Mouse (Mus musculus) embryonic stem cell, embryonic (primary cell): ENCODE measurements around the gene Slc35c1.

Experiments used
- CTCF ChIA-PET, 4 experiments: fragments of 300-600 bp in 2 of 4; fragments of 350-600 bp in 2 of 4; sonication (Branson Sonifier 250); formaldehyde crosslinking; loops; one replicate each; lab custom pipeline; 2022; ENCODE audit warnings: inconsistent platforms in 2 of 4; lab: Charles Lee
- POLR2A ChIA-PET, 4 experiments: fragments of 300-600 bp in 2 of 4; fragments of 350-600 bp in 2 of 4; sonication (Branson Sonifier 250); formaldehyde crosslinking; loops; one replicate each; lab custom pipeline; 2022; ENCODE audit warnings: antibody characterized with exemption in 4 of 4, inconsistent platforms in 1 of 4; lab: Charles Lee

Gene Slc35c1

DNA sequence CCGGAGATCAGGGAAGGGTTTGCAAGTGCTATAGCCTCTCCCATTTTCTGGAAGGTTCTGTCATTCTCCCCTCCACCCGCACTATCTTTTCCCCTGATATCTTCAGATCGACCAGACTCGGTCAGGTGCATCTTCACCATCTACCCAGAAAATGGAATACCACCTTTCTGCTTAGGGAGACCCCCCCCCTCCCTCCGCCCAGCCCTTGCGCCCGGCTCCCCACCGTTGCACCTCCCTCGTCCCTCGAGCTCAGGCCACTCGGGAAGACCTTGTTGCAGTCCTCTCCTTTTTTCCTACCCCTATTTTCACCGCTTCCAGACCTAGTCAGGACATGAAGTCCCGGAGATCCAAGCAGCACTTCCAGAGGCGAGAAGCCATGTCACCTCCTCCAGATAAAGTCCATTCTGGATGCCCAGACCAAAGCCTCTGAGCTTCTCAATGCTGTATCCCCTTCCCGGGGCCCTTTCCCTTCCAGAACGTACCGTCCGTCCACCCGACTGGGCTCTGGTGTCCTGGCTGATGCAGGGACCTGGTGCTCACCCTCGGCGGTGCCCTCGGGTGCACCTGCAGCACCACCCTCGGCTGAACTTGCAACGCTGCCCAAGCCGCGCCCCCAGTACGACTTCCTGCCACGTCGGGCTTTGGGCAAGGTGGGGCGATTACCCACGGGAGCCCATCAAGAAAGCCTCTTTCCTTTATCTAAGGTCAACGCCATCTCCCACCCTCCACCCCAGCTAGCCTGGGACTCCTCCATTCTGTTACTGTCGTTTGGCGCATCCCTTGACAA lies at the start of gene Slc35c1:
Gene Slc35c1, minus strand, starts transcription at position 618 of the 787 bp plus-strand sequence.
- ChIA-PET CTCF (interaction anchor here in 3 of 4 experiments (0.7 to 3.0 kb wide), 4 partner anchors 14 to 150 kb away, joined by 3 to 12 read pairs (median 3); no protein-coding TSS in a partner anchor), POLR2A (interaction anchor here in 3 of 4 experiments (0.6 to 2.5 kb wide), 20 partner anchors 9 to 452 kb away, joined by 3 to 11 read pairs (median 4); partner anchors contain the start of genes Large2 (in 1 of the 3), Mapk8ip1 (in 1 of the 3) and Pex16 (in 1 of the 3))

- POLR2A ChIA-PET, result no interaction called here
Measured at GRCm38 (mm10) chr2:92505291-92505690, 45.0 kb upstream of the Slc35c1 start.

GRCm38 (mm10) chr2:92503421-92503820 lies 43.1 kb upstream of the Slc35c1 start:
- CTCF ChIA-PET, result interaction anchor here in 3 of 4 experiments (0.5 to 1.1 kb wide), 7 partner anchors 9 to 751 kb away, joined by 3 to 6 read pairs (median 3); no protein-coding TSS in a partner anchor
- POLR2A ChIA-PET, result interaction anchor here in 1 of 4 experiments (1.0 kb wide), 1 partner anchor 12 kb away, joined by 3 read pairs; no protein-coding TSS in a partner anchor

More at GRCm38 (mm10) chr2:92505291-92505690, 45.0 kb upstream of the Slc35c1 start:
- CTCF ChIA-PET, result interaction anchor here in 1 of 4 experiments (0.5 kb wide), 1 partner anchor 548 kb away, joined by 13 read pairs; no protein-coding TSS in a partner anchor

DNA sequence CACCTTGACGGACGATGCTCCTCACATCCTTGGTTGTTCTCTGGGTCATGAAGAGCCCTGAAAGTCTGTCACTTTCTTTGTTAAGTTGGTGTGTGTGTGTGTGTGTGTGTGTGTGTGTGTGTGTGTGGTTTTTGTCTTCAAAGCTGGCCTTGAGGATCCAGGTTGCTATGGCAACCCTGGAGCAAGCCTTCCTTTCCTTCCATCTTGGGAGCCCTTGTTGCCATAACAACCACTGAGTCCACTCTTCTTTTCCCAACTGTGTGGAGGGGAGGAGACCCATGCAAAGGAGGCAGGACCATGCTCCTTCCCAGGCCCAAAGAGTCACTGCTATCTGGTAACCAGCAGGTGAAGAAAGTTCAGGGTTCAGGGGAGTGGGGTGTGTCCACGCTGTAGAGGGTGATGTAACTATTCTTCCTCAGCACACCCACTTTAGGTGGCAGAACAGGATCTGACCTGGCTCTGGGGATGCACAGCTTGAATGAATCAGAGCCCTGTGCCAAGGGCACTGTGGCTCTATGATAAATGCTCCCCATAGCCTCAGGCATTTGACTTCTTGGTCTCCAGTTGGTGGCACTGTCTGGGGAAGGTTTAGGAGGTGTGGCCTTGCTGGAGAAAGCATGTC lies 39.5 kb upstream of the Slc35c1 start:
- POLR2A ChIA-PET, result interaction anchor here in 1 of 4 experiments (0.6 to 1.7 kb wide), 4 partner anchors 17 to 350 kb away, joined by 3 to 6 read pairs (median 4); no protein-coding TSS in a partner anchor
- CTCF ChIA-PET, result interaction anchor here in 3 of 4 experiments (0.5 to 1.2 kb wide), 4 partner anchors 14 to 411 kb away, joined by 3 read pairs; no protein-coding TSS in a partner anchor

DNA sequence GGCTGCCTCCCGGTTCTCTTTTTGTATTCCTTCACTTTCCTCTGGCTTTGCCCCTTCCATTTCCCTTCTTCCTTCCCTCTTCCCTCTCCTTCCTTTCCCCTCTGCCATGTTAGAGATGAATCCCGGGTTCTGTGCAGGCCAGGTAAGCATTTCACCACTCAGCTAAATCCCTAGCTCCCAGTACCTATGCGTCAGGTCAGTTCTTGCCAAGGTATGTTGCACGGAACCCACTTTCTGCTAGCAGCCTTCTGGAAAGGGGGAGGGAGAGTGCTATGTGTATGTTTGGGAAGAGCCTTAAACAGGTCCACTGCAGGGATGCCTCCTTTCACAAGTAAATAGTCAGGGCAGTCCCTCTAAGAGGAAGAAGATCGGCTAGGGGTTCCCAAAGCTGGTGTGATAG lies 36.8 kb upstream of the Slc35c1 start:
- ChIA-PET POLR2A (interaction anchor here in 1 of 4 experiments (1.4 kb wide), 1 partner anchor 567 kb away, joined by 3 read pairs; no protein-coding TSS in a partner anchor), CTCF (interaction anchor here in 2 of 4 experiments (0.5 to 3.0 kb wide), 4 partner anchors 11 to 535 kb away, joined by 4 to 12 read pairs (median 6); no protein-coding TSS in a partner anchor)

GRCm38 (mm10) chr2:92496681-92497080 lies 36.3 kb upstream of the Slc35c1 start:
- ChIA-PET CTCF (interaction anchor here in 2 of 4 experiments (0.5 to 3.0 kb wide), 4 partner anchors 11 to 535 kb away, joined by 4 to 12 read pairs (median 6); no protein-coding TSS in a partner anchor), POLR2A (interaction anchor here in 2 of 4 experiments (1.2 to 1.4 kb wide), 2 partner anchors 33 to 567 kb away, joined by 3 read pairs; no protein-coding TSS in a partner anchor)

DNA sequence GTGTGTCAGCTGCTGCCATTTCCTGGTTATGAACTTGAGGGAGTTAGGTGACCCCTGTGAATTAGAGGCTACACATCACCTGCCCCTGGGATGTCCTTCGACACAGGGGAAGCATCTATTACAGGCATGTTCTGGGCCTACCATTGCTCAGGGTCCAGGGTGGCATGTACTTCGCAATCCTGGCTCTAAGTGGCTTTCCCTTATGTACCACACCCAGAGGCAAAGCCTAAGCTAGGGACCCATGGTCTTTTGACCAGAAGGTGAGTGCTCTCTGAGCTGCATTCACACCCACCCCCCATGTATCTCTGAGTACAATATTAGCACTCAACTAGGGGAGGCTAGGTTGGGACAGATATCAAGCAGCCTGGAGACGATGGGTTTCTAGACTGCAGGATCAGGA lies 34.6 kb upstream of the Slc35c1 start:
- CTCF ChIA-PET, result interaction anchor here in 1 of 4 experiments (0.6 to 1.5 kb wide), 2 partner anchors 9 to 563 kb away, joined by 3 to 6 read pairs; no protein-coding TSS in a partner anchor
- POLR2A ChIA-PET, result interaction anchor here in 1 of 4 experiments (0.6 kb wide), 1 partner anchor 105 kb away, joined by 9 read pairs; no protein-coding TSS in a partner anchor

DNA sequence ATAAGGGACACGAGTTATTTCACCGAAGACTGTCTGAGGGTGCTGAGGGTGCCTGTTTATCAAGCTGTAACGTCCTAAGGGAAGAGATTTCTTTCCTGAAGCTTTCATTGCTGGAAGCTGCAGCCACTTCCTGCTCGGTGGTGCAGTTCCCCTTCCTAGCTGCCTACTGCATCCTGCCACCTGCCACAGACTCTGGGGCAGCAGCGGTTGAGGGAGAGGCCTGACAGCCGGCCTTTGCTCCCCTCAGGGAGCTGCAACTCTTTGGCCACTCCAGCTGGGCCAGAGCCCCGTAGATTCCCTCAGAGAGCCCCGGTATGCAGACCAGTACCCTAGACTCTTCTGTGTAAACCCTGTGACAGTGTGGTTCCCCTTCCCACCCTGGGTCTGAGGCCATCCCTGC lies 34.1 kb upstream of the Slc35c1 start:
- ChIA-PET CTCF (interaction anchor here in 1 of 4 experiments (1.5 kb wide), 1 partner anchor 9 kb away, joined by 6 read pairs; no protein-coding TSS in a partner anchor), POLR2A (interaction anchor here in 1 of 4 experiments (0.6 kb wide), 1 partner anchor 105 kb away, joined by 9 read pairs; no protein-coding TSS in a partner anchor)

DNA sequence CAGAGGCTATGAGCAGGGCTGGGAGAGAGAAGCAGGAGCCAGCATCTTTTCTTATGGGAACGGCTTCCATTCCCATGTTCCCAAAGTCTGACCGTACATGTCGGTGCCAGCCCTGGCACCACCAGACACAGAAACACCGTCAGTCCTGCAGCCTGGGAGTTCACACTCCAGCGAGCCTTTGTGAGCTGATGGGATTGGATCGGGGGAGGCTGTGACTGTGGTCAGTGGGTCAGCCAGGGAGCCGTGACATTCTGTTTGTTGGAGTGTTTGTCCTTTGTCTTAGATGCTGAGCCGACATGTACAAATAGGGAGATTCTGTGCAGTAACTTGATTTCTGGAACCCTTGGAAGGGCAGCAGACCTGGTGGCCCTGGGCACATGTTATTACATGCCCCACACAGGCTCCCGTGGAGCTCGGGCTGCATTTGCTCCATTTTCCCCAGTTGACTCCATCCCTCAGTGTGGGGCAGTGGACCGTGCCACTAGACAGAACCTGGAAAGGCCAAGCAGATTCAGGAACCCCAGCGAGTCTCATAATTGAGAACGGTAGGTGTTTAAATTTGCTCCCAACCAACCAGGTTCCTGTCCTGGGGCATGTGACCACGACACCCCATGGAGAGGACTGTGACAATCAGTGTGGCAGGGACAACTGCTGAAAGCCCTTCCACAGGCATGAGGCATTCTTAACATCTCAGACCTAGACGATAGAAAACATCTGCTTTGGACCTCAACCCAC lies 33.5 kb upstream of the Slc35c1 start:
- CTCF ChIA-PET, result interaction anchor here in 1 of 4 experiments (0.5 to 1.5 kb wide), 2 partner anchors 8 to 64 kb away, joined by 3 to 6 read pairs; no protein-coding TSS in a partner anchor
- POLR2A ChIA-PET, result no interaction called here

GRCm38 (mm10) chr2:92491950-92492501 lies 31.7 kb upstream of the Slc35c1 start:
- ChIA-PET CTCF (interaction anchor here in 2 of 4 experiments (0.6 to 1.0 kb wide), 2 partner anchors 105 to 343 kb away, joined by 3 to 5 read pairs; no protein-coding TSS in a partner anchor), POLR2A (interaction anchor here in 1 of 4 experiments (0.7 to 0.9 kb wide), 2 partner anchors 11 to 149 kb away, joined by 3 read pairs; no protein-coding TSS in a partner anchor)

- CTCF ChIA-PET, result interaction anchor here in 1 of 4 experiments (0.7 to 1.3 kb wide), 3 partner anchors 16 to 350 kb away, joined by 3 to 4 read pairs (median 4); no protein-coding TSS in a partner anchor
- POLR2A ChIA-PET, result no interaction called here
Measured at GRCm38 (mm10) chr2:92490541-92490940, 30.2 kb upstream of the Slc35c1 start.

DNA sequence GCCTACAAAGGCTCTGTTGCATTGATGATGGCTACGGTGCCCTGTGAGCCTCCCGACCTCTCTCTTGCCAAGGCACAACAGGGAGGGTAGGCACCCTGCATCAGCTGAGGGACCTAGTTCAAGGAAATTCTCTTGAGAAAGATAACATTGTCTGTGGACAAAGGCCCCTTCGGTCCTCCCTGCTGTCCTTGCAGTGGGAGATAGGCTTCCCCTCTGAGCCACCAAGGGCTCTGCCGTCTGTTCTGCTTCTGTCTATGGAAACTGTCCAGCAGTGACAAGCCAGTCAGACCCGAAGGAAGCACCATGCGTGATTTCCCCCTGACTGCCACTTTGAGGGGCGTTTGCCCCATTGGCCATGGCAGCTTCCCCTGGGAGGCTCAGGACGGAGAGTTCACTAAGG lies 27.5 kb upstream of the Slc35c1 start:
- POLR2A ChIA-PET, result no interaction called here
- CTCF ChIA-PET, result no interaction called here

GRCm38 (mm10) chr2:92486911-92487310 lies 26.6 kb upstream of the Slc35c1 start:
- ChIA-PET POLR2A (no interaction called here), CTCF (interaction anchor here in 2 of 4 experiments (1.0 to 2.1 kb wide), 4 partner anchors 11 to 122 kb away, joined by 3 to 12 read pairs (median 5); no protein-coding TSS in a partner anchor)

- POLR2A ChIA-PET, result interaction anchor here in 2 of 4 experiments (1.2 to 1.7 kb wide), 3 partner anchors 11 to 327 kb away, joined by 3 to 4 read pairs (median 3); no protein-coding TSS in a partner anchor
Measured at GRCm38 (mm10) chr2:92486403-92486802, 26.1 kb upstream of the Slc35c1 start.

GRCm38 (mm10) chr2:92485640-92486295 lies 25.4 kb upstream of the Slc35c1 start:
- ChIA-PET CTCF (interaction anchor here (0.5 to 2.1 kb wide), 45 partner anchors 9 to 688 kb away, joined by 3 to 15 read pairs (median 4); partner anchors contain the start of genes Creb3l1 (in 1 of the 4) and Slc35c1 (in 1 of the 4)), POLR2A (interaction anchor here in 2 of 4 experiments (1.2 to 1.7 kb wide), 4 partner anchors 11 to 328 kb away, joined by 3 to 4 read pairs (median 4); no protein-coding TSS in a partner anchor)

More at GRCm38 (mm10) chr2:92486403-92486802, 26.1 kb upstream of the Slc35c1 start:
- CTCF ChIA-PET, result interaction anchor here (0.6 to 2.1 kb wide), 34 partner anchors 8 to 689 kb away, joined by 3 to 15 read pairs (median 4); no protein-coding TSS in a partner anchor
